Mouse (Mus musculus) left cerebral cortex, postnatal 36 days (tissue): ENCODE results near the gene Isyna1. TPM values are rescaled to one million over a fixed set of nuclear protein-coding genes. Genes with fewer than 3 reads are reported as not detected.

Source experiments
- DNase-seq, 2 experiments: peaks; one replicate each; pipeline ENCODE4 v3.0.0; 2021 to 2022; ENCODE audit warnings: low spot score in 2 of 2, mixed read lengths in 1 of 2
- intact Hi-C: fragments of 180-260 bp; cut with DNase I; formaldehyde crosslinking; loops from one replicate; pipeline ENCODE4 v1.15.1; 2025
- total RNA-seq, 2 experiments: library from RNA; stranded (reverse); gene quantifications; 2 replicates each; pipeline ENCODE4 v1.2.3; 2021

Isyna1 gene
- 10 to 100 TPM; 47.5 to 53.0 TPM for total RNA-seq

- intact Hi-C loops: no loop called here
- DNase-seq: peak; percentile 77 to 78
Measured at GRCm38 (mm10) chr8:70593961-70594609, at the start of gene Isyna1. Isyna1 (plus strand) TSS chr8:70594373.

- intact Hi-C loops: loop anchor here (5.0 kb wide), 1 partner anchor 36 kb away; no protein-coding TSS in a partner anchor
- no peak for DNase-seq
Measured at GRCm38 (mm10) chr8:70546412-70546811, 47.8 kb upstream of the Isyna1 start.

- intact Hi-C loops: loop anchor here (5.0 kb wide), 1 partner anchor 35 kb away; no protein-coding TSS in a partner anchor
- no peak for DNase-seq
Measured at GRCm38 (mm10) chr8:70547762-70548161, 46.4 kb upstream of the Isyna1 start.

GRCm38 (mm10) chr8:70549412-70550184 lies 44.6 kb upstream of the Isyna1 start:
- no peak for DNase-seq
- intact Hi-C loops: loop anchor here (5.0 kb wide), 1 partner anchor 33 kb away; no protein-coding TSS in a partner anchor

- intact Hi-C loops: no loop called here
- DNase-seq: no peak
Measured at GRCm38 (mm10) chr8:70551558-70552161, 42.5 kb upstream of the Isyna1 start.

- DNase-seq: no peak
- intact Hi-C loops: no loop called here
Measured at GRCm38 (mm10) chr8:70552836-70553235, 41.3 kb upstream of the Isyna1 start.

- peak in 1 of 2 experiments; percentile 26 for DNase-seq
- intact Hi-C loops: no loop called here
Measured at GRCm38 (mm10) chr8:70553740-70554139, 40.4 kb upstream of the Isyna1 start.

- intact Hi-C loops: no loop called here
- DNase-seq: no peak
Measured at GRCm38 (mm10) chr8:70555079-70555747, 39.0 kb upstream of the Isyna1 start.

GRCm38 (mm10) chr8:70558334-70558733 lies 35.8 kb upstream of the Isyna1 start:
- no peak for DNase-seq
- intact Hi-C loops: no loop called here

GRCm38 (mm10) chr8:70558983-70559382 lies 35.2 kb upstream of the Isyna1 start:
- DNase-seq: no peak
- intact Hi-C loops: no loop called here

- peak in 1 of 2 experiments; percentile 25 for DNase-seq
- intact Hi-C loops: no loop called here
Measured at GRCm38 (mm10) chr8:70560096-70560495, 34.1 kb upstream of the Isyna1 start.

- DNase-seq: no peak
- intact Hi-C loops: no loop called here
Measured at GRCm38 (mm10) chr8:70560564-70560963, 33.6 kb upstream of the Isyna1 start.

- no peak for DNase-seq
- intact Hi-C loops: no loop called here
Measured at GRCm38 (mm10) chr8:70561357-70561756, 32.8 kb upstream of the Isyna1 start.

GRCm38 (mm10) chr8:70561809-70562535 lies 32.2 kb upstream of the Isyna1 start:
- intact Hi-C loops: no loop called here
- DNase-seq: no peak

GRCm38 (mm10) chr8:70562802-70563201 lies 31.4 kb upstream of the Isyna1 start:
- intact Hi-C loops: no loop called here
- DNase-seq: no peak

GRCm38 (mm10) chr8:70563763-70564387 lies 30.3 kb upstream of the Isyna1 start:
- intact Hi-C loops: no loop called here
- no peak for DNase-seq

- intact Hi-C loops: no loop called here
- no peak for DNase-seq
Measured at GRCm38 (mm10) chr8:70564696-70565235, 29.4 kb upstream of the Isyna1 start.

- no peak for DNase-seq
- intact Hi-C loops: no loop called here
Measured at GRCm38 (mm10) chr8:70565561-70565960, 28.6 kb upstream of the Isyna1 start.

- DNase-seq: no peak
- intact Hi-C loops: loop anchor here (5.0 kb wide), 1 partner anchor 827 kb away; the partner anchor contains the start of genes Babam1 and Ushbp1
Measured at GRCm38 (mm10) chr8:70570360-70570759, 23.8 kb upstream of the Isyna1 start.
